Mouse (Mus musculus) urinary bladder, postnatal 25 days (tissue): Measurements from ENCODE around the gene Atp6v1f.

Experiments
- DNase-seq: peaks from one replicate; pipeline ENCODE4 v3.0.0; 2022; ENCODE audit warnings: low spot score

Atp6v1f gene

GRCm38 (mm10) chr6:29467583-29468354 is at the start of gene Atp6v1f:
Atp6v1f (plus strand) TSS chr6:29467718.
- DNase-seq, result peak; percentile 90

GRCm38 (mm10) chr6:29420596-29420995 is 46.9 kb upstream of the Atp6v1f start:
- no peak for DNase-seq

GRCm38 (mm10) chr6:29425118-29425517 is 42.4 kb upstream of the Atp6v1f start:
- no peak for DNase-seq

- no peak for DNase-seq
Measured at GRCm38 (mm10) chr6:29426331-29426730, 41.2 kb upstream of the Atp6v1f start.

GRCm38 (mm10) chr6:29428171-29428570 is 39.3 kb upstream of the Atp6v1f start:
- DNase-seq, result no peak

- no peak for DNase-seq
Measured at GRCm38 (mm10) chr6:29430681-29431420, 36.7 kb upstream of the Atp6v1f start.

GRCm38 (mm10) chr6:29431473-29431872 is 36.0 kb upstream of the Atp6v1f start:
- DNase-seq, result no peak

- no peak for DNase-seq
Measured at GRCm38 (mm10) chr6:29432156-29432555, 35.4 kb upstream of the Atp6v1f start.

GRCm38 (mm10) chr6:29432676-29433037 is 34.9 kb upstream of the Atp6v1f start:
- DNase-seq, result no peak

- DNase-seq, result peak; percentile 50
Measured at GRCm38 (mm10) chr6:29433038-29433803, 34.3 kb upstream of the Atp6v1f start, which contains the start of gene Flnc. Flnc (plus strand) TSS chr6:29433256.

- DNase-seq, result peak; percentile 22
Measured at GRCm38 (mm10) chr6:29433804-29434795, 33.4 kb upstream of the Atp6v1f start.

GRCm38 (mm10) chr6:29434911-29435691 is 32.4 kb upstream of the Atp6v1f start:
- no peak for DNase-seq

GRCm38 (mm10) chr6:29435940-29436451 is 31.5 kb upstream of the Atp6v1f start:
- no peak for DNase-seq

GRCm38 (mm10) chr6:29436461-29436934 is 31.0 kb upstream of the Atp6v1f start:
- DNase-seq, result peak; percentile 35

GRCm38 (mm10) chr6:29439251-29439650 is 28.3 kb upstream of the Atp6v1f start:
- no peak for DNase-seq

GRCm38 (mm10) chr6:29439789-29440188 is 27.7 kb upstream of the Atp6v1f start:
- no peak for DNase-seq

GRCm38 (mm10) chr6:29444773-29445172 is 22.7 kb upstream of the Atp6v1f start:
- peak; percentile 25 for DNase-seq

- DNase-seq, result no peak
Measured at GRCm38 (mm10) chr6:29445354-29445753, 22.2 kb upstream of the Atp6v1f start.

GRCm38 (mm10) chr6:29449858-29450257 is 17.7 kb upstream of the Atp6v1f start:
- no peak for DNase-seq

GRCm38 (mm10) chr6:29450667-29451066 is 16.9 kb upstream of the Atp6v1f start:
- DNase-seq, result no peak
